Mouse (Mus musculus): ENCODE measurements around the gene Spata3. TPM values are rescaled to one million over a fixed set of nuclear protein-coding genes. Genes with fewer than 3 reads are reported as not detected.

Spata3 gene
- polyA plus RNA-seq, 1 experiment from 2014 or later: 0.32 TPM

DNA sequence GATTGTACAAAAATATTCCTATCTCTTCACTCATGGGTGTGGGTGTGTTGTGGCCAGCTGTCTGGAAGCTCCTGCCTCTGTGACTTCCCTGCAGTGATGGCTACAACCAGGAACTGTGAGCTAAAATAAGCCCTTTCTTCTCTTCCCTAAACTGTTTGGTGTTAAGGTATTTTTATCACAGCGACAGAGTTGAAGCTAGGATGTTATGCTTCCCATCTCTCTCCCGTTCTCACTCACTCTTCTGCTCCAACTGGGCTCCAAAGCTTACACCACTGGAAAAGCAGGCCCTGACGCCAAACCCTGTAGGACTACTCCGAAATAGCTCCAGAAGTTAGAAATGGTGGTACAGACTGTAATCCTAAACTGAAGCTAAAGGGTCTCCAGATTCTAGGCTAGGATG lies 28.4 kb downstream of the Spata3 start:
- no peak for DNase-seq
- Histone ChIP-seq H3K27me3 (ENCODE audit: control insufficient read depth, insufficient read depth, low read length) (peaks cover 33% of the 10 kb centered on the region), H3K4me3 (replicated peaks; ENCODE audit: low read depth, low read length) (no peak overlapping the region), H3K9ac (replicated peaks; ENCODE audit: low read length) (no peak overlapping the region), H3K9me3 (ENCODE audit: control insufficient read depth, low read length) (0 out of 2 replicates have a peak, but pooled peaks cover 3% of the 10 kb centered on the region), H3K4me2 (ENCODE audit: low read length) (no peak overlapping the region), H3K27ac (replicated peaks; ENCODE audit: low read depth, low read length) (no peak overlapping the region), H3K36me3 (ENCODE audit: control insufficient read depth, insufficient read depth, low read length) (no peaks in the 10 kb centered on the region), H3K4me1 (ENCODE audit: control insufficient read depth, insufficient read depth, low read length) (peaks cover 4% of the 10 kb centered on the region; the same call in 1 of the 2 replicates)
- 58% methylated on average over 4 of the region's 4 CpGs for WGBS
- no peak for ATAC-seq (ENCODE audit: low FRiP score, low TSS enrichment)

- H3K27me3 ChIP-seq (ENCODE audit: control insufficient read depth, insufficient read depth, low read length): peaks cover 33% of the 10 kb centered on the region
- peak; percentile 74 for DNase-seq
Observed at GRCm38 (mm10) chr1:86045848-86046805, 29.5 kb downstream of the Spata3 start, which contains the start of gene 2810459M11Rik. Gene 2810459M11Rik (plus strand): TSS chr1:86045863.

DNA sequence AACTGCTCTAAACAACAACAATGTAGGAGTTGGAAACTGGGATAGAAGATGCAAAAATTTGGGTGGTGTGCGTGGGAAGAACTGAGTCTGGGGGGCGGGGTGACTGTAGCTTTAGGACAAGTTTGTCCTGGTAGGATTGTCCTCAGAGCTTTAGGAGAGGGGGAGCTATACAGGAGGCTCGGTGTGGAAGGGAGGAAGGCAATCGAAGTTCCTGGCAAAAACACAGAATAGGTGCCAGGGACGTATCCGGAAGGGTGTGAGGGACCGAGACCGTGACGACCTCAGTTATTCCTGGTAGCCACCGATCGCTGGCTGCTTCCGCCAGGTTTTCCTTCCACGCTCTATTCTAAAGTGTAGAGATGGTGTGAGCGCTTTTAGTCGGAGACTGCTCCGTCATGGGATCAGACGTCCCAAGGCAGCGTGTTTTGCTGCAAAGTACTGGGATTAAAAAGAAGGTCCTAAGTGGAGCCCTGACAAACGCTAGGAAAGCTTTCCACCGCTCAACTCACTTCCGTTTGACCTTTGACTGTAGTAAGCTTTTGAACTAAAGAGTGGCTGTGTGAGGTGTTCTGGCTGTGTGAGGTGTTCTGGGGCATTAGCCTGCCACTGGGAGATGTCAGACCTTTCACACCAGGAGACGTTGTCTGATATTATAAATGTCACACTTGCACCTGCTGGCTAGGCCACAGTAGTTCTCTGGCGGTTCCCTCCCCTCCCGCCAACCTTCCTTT lies 30.4 kb downstream of the Spata3 start:
- Histone ChIP-seq H3K36me3 (ENCODE audit: control insufficient read depth, insufficient read depth, low read length) (no peaks in the 10 kb centered on the region), H3K27ac (replicated peaks; ENCODE audit: low read depth, low read length) (no peak overlapping the region), H3K4me2 (ENCODE audit: low read length) (peak overlapping the region; percentile 89), H3K4me3 (replicated peaks; ENCODE audit: low read depth, low read length) (peak overlapping the region; percentile 59), H3K27me3 (ENCODE audit: control insufficient read depth, insufficient read depth, low read length) (peaks cover 33% of the 10 kb centered on the region), H3K4me1 (ENCODE audit: control insufficient read depth, insufficient read depth, low read length) (peaks cover 4% of the 10 kb centered on the region; the same call in 1 of the 2 replicates), H3K9ac (replicated peaks; ENCODE audit: low read length) (no peak overlapping the region; the same call in 1 of the 2 replicates), H3K9me3 (ENCODE audit: control insufficient read depth, low read length) (no peaks in the 10 kb centered on the region)
- DNase-seq (peak; percentile 8), ATAC-seq (ENCODE audit: low FRiP score, low TSS enrichment) (no peak)
- 7% methylated on average over 24 of the region's 24 CpGs for WGBS

More at GRCm38 (mm10) chr1:86045848-86046805, 29.5 kb downstream of the Spata3 start, which contains the start of gene 2810459M11Rik:
- peak within 1 kb of the TSS; percentile 60 for H3K9ac ChIP-seq (replicated peaks; ENCODE audit: low read length)
- H3K27ac ChIP-seq (replicated peaks; ENCODE audit: low read depth, low read length): 0 out of 2 replicates have a peak within 1 kb of the TSS, but pooled peaks have one; percentile 10
- under 1% methylated on average over 107 of the region's 110 CpGs for WGBS
- peaks cover 4% of the 10 kb centered on the region; the same call in 1 of the 2 replicates for H3K4me1 ChIP-seq (ENCODE audit: control insufficient read depth, insufficient read depth, low read length)
- ATAC-seq (ENCODE audit: low FRiP score, low TSS enrichment): peak; percentile 76
- 0 out of 2 replicates have a peak, but pooled peaks cover 3% of the 10 kb centered on the region for H3K9me3 ChIP-seq (ENCODE audit: control insufficient read depth, low read length)
- peak within 1 kb of the TSS; percentile 59 for H3K4me3 ChIP-seq (replicated peaks; ENCODE audit: low read depth, low read length)
- H3K4me2 ChIP-seq (ENCODE audit: low read length): peak within 1 kb of the TSS; percentile 89
- no peaks in the 10 kb centered on the region for H3K36me3 ChIP-seq (ENCODE audit: control insufficient read depth, insufficient read depth, low read length)

DNA sequence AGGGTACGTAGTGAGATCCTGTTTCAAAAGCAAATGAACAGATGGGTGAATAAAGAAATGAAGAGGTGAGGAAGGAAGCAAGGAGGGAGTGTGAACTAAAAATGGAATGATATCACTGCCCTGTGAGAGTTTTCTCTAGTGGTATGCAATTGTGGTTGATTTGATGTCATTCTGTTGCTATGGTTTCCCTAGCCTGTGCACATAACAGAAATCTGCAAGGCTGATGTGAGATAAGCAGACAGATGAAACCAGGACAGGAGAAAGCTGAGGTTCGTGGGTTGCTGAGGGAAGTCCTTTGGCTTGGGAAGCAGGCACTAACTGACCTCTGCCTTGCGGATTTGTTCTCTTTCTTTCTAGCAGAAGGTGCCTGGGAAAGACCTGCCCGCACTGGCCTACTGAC lies 31.6 kb downstream of the Spata3 start:
- Histone ChIP-seq H3K4me1 (ENCODE audit: control insufficient read depth, insufficient read depth, low read length) (peaks cover 4% of the 10 kb centered on the region; the same call in 1 of the 2 replicates), H3K27ac (replicated peaks; ENCODE audit: low read depth, low read length) (no peak overlapping the region), H3K9me3 (ENCODE audit: control insufficient read depth, low read length) (no peaks in the 10 kb centered on the region), H3K4me3 (replicated peaks; ENCODE audit: low read depth, low read length) (no peak overlapping the region), H3K36me3 (ENCODE audit: control insufficient read depth, insufficient read depth, low read length) (no peaks in the 10 kb centered on the region), H3K4me2 (ENCODE audit: low read length) (no peak overlapping the region), H3K9ac (replicated peaks; ENCODE audit: low read length) (no peak overlapping the region), H3K27me3 (ENCODE audit: control insufficient read depth, insufficient read depth, low read length) (peaks cover 33% of the 10 kb centered on the region)
- 82% methylated on average over 4 of the region's 4 CpGs for WGBS
- DNase-seq (no peak), ATAC-seq (ENCODE audit: low FRiP score, low TSS enrichment) (no peak)

DNA sequence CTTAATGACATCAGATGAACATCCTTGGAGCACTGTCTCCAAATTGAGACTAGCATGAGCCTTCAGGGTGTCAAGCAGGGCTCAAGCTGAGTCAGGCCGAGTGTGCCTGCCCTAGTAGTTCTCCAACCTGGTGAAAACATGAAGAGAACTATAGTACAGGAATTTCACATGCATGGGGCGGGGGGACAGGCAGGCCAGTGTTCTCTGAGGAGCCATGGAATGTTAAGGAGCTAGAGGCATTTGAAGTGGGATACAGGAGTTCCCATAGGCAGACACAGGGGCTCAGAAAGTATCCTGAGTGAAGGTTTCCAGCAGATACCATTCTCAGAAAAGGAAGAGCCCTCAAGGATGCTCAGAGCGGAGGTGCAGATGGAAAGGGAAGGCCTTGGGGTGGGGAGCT lies 32.1 kb downstream of the Spata3 start:
- no peak for DNase-seq
- no peak for ATAC-seq (ENCODE audit: low FRiP score, low TSS enrichment)
- Histone ChIP-seq H3K4me3 (replicated peaks; ENCODE audit: low read depth, low read length) (no peak overlapping the region), H3K36me3 (ENCODE audit: control insufficient read depth, insufficient read depth, low read length) (no peaks in the 10 kb centered on the region), H3K9ac (replicated peaks; ENCODE audit: low read length) (no peak overlapping the region), H3K27ac (replicated peaks; ENCODE audit: low read depth, low read length) (no peak overlapping the region), H3K27me3 (ENCODE audit: control insufficient read depth, insufficient read depth, low read length) (peaks cover 33% of the 10 kb centered on the region), H3K4me1 (ENCODE audit: control insufficient read depth, insufficient read depth, low read length) (peaks cover 4% of the 10 kb centered on the region; the same call in 1 of the 2 replicates), H3K4me2 (ENCODE audit: low read length) (no peak overlapping the region), H3K9me3 (ENCODE audit: control insufficient read depth, low read length) (no peaks in the 10 kb centered on the region)
- WGBS: 78% methylated on average over 3 of the region's 3 CpGs

DNA sequence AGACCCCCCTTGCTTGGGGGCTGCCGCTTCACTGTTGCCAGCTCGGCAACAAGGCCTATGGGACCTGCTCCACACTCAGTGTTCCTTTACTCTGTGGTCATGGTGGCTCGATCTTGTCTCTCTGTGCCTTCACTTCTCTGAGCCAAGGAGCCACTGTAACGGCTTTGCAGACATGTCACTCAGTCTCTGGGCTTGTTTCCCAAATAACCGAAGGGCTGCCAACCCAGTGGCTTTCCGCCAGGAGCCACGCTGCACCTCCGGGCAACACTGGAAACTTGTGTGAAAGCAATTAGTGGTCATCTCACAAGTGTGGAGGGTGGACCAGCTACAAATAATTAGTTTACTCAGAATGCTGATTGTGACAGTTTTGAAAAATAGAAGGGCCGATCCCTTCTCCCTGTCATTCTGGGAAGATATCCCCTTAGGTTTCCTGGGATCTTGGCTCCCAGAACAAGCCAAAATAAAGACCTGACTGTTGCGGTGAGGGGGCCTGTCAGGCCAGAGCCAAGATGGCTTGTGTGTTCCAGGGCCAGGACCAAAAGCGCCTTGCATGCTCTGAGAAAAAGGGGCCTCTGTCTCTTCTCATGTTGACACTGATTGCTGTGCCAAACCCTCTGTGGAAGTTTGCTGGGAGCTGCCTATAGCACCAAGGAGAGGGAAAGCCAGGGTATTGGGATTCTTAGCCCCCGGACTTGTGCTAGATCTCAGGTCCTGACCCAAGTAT lies 36.7 kb downstream of the Spata3 start:
- peak; percentile 50; the same call in 1 of the 2 replicates for ATAC-seq (ENCODE audit: low FRiP score, low TSS enrichment)
- Histone ChIP-seq H3K9ac (replicated peaks; ENCODE audit: low read length) (no peak overlapping the region), H3K27me3 (ENCODE audit: control insufficient read depth, insufficient read depth, low read length) (no peaks in the 10 kb centered on the region), H3K9me3 (ENCODE audit: control insufficient read depth, low read length) (no peaks in the 10 kb centered on the region), H3K4me2 (ENCODE audit: low read length) (no peak overlapping the region), H3K36me3 (ENCODE audit: control insufficient read depth, insufficient read depth, low read length) (no peaks in the 10 kb centered on the region), H3K4me3 (replicated peaks; ENCODE audit: low read depth, low read length) (no peak overlapping the region), H3K4me1 (ENCODE audit: control insufficient read depth, insufficient read depth, low read length) (no peaks in the 10 kb centered on the region), H3K27ac (replicated peaks; ENCODE audit: low read depth, low read length) (no peak overlapping the region)
- WGBS: 82% methylated on average over 12 of the region's 12 CpGs
- peak; percentile 65 for DNase-seq

- H3K4me1 ChIP-seq (ENCODE audit: control insufficient read depth, insufficient read depth, low read length): no peaks in the 10 kb centered on the region
- ATAC-seq (ENCODE audit: low FRiP score, low TSS enrichment) (no peak), DNase-seq (no peak)
- H3K9ac ChIP-seq (replicated peaks; ENCODE audit: low read length): no peak overlapping the region
- 62% methylated on average over 3 of the region's 3 CpGs for WGBS
- no peak overlapping the region for H3K4me2 ChIP-seq (ENCODE audit: low read length)
- no peaks in the 10 kb centered on the region for H3K36me3 ChIP-seq (ENCODE audit: control insufficient read depth, insufficient read depth, low read length)
- no peak overlapping the region for H3K4me3 ChIP-seq (replicated peaks; ENCODE audit: low read depth, low read length)
- no peaks in the 10 kb centered on the region for H3K9me3 ChIP-seq (ENCODE audit: control insufficient read depth, low read length)
- no peaks in the 10 kb centered on the region for H3K27me3 ChIP-seq (ENCODE audit: control insufficient read depth, insufficient read depth, low read length)
- no peak overlapping the region for H3K27ac ChIP-seq (replicated peaks; ENCODE audit: low read depth, low read length)
Observed at GRCm38 (mm10) chr1:86054943-86055342, 38.3 kb downstream of the Spata3 start.

- Histone ChIP-seq H3K9me3 (ENCODE audit: control insufficient read depth, low read length) (no peaks in the 10 kb centered on the region), H3K36me3 (ENCODE audit: control insufficient read depth, insufficient read depth, low read length) (no peaks in the 10 kb centered on the region), H3K4me2 (ENCODE audit: low read length) (no peak overlapping the region), H3K4me3 (replicated peaks; ENCODE audit: low read depth, low read length) (no peak overlapping the region), H3K27me3 (ENCODE audit: control insufficient read depth, insufficient read depth, low read length) (no peaks in the 10 kb centered on the region), H3K27ac (replicated peaks; ENCODE audit: low read depth, low read length) (no peak overlapping the region), H3K9ac (replicated peaks; ENCODE audit: low read length) (no peak overlapping the region), H3K4me1 (ENCODE audit: control insufficient read depth, insufficient read depth, low read length) (no peaks in the 10 kb centered on the region)
- 86% methylated on average over 4 of the region's 4 CpGs for WGBS
- ATAC-seq (ENCODE audit: low FRiP score, low TSS enrichment): no peak
- DNase-seq: no peak
Observed at GRCm38 (mm10) chr1:86056284-86056683, 39.7 kb downstream of the Spata3 start.
